Mouse (Mus musculus): ENCODE data around the gene Npw. TPM values are rescaled to one million over a fixed set of nuclear protein-coding genes. Genes with fewer than 3 reads are reported as not detected.

Gene Npw
- total and polyA plus RNA-seq, 2 experiments from 2014 or later, result not detected

DNA sequence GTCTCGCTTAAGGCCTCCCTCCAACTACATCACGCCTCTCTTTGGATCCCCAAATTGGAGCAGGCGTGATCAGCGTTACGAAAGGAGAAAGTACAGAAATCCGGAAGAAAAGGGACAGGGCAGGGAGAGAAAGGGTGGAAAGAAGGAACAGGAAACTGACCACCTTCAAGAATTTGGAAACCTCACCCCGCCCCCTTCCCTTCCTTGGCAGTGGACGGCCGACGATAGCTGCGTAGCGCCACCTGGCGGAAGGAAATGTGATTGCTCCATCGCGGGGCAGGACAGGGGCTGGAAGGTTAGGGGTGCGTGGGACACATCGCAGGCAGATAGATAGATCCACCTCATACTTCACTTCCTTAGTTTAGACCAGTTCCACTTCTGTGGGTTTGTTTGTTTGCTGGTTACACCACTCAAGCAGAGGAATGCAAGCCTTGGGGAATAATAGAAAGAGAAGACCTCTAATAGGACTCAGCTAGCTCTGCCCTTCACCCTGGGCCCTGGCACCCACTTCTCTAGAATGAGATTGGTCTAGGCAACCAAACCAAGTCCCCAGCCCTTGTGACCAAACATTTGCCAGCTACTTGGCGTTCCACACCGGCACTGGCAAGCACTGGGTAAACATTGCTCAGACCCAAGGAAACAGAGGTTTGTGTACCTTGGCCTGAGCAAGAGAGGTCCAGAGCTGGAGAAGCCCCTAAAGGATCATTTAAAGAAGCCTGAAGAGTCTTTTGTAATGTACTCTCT is 4.1 kb downstream of the Npw start:
- Histone ChIP-seq H3K36me3 (replicated peaks; ENCODE audit: control insufficient read depth, insufficient read depth, low read length) (no peaks in the 10 kb centered on the region), H3K27me3 (ENCODE audit: control insufficient read depth, insufficient read depth, low read length) (peaks cover 32% of the 10 kb centered on the region), H3K27ac (ENCODE audit: low read depth) (no peak overlapping the region), H3K9ac (replicated peaks; ENCODE audit: low read depth, low read length) (no peak overlapping the region), H3K4me3 (ENCODE audit: low read depth, low read length) (peak overlapping the region; percentile 16; the same call in 1 of the 2 replicates), H3K9me3 (replicated peaks; ENCODE audit: control insufficient read depth, low read length) (no peaks in the 10 kb centered on the region), H3K4me1 (ENCODE audit: control insufficient read depth, insufficient read depth) (peaks cover 11% of the 10 kb centered on the region; the same call in 1 of the 2 replicates), H3K4me2 (ENCODE audit: low read depth, low read length) (peak overlapping the region; percentile 52)
- ATAC-seq (ENCODE audit: insufficient read depth, low read depth) (peak; percentile 45; the same call in 1 of the 2 replicates), DNase-seq (ENCODE audit: low spot score) (peak; percentile 80)
- WGBS, result 4% methylated on average over 19 of the region's 19 CpGs
- TF ChIP-seq CTCF (IDR thresholded peaks at IDR 0.05; ENCODE audit: low read depth) (peak; percentile 97), EP300 (IDR thresholded peaks at IDR 0.05; ENCODE audit: low read depth) (no peak)

DNA sequence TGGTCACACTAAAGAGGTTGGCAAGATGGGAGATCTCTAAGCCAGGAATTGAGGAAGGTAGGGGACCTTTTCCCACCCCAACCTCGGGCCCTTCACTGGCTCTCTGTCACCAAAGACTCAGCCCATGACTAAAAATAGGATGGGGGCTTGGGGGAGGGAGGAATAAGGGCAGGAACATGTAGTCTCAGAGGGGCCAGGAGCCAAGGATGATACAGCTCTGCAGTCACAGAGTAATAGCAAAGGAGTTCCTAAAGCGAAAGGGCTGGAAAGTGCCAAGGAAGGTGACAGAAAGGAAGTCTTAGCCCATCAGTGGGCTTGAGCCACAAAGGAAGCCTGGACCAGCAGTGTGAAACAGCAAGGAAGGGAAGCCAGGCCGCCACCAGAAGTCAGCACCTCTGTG is 6.4 kb downstream of the Npw start:
- WGBS, result 40% methylated on average over 3 of the region's 3 CpGs
- no peaks in the 10 kb centered on the region for H3K9me3 ChIP-seq (replicated peaks; ENCODE audit: control insufficient read depth, low read length)
- peaks cover 4% of the 10 kb centered on the region; the same call in 1 of the 2 replicates for H3K4me1 ChIP-seq (ENCODE audit: control insufficient read depth, insufficient read depth)
- H3K9ac ChIP-seq (replicated peaks; ENCODE audit: low read depth, low read length), result no peak overlapping the region
- H3K27me3 ChIP-seq (ENCODE audit: control insufficient read depth, insufficient read depth, low read length), result peaks cover 15% of the 10 kb centered on the region
- H3K4me2 ChIP-seq (ENCODE audit: low read depth, low read length), result no peak overlapping the region
- no peak overlapping the region for H3K4me3 ChIP-seq (ENCODE audit: low read depth, low read length)
- ATAC-seq (ENCODE audit: insufficient read depth, low read depth) (no peak), DNase-seq (ENCODE audit: low spot score) (no peak)
- H3K27ac ChIP-seq (ENCODE audit: low read depth), result no peak overlapping the region
- TF ChIP-seq EP300 (IDR thresholded peaks at IDR 0.05; ENCODE audit: low read depth) (no peak), CTCF (IDR thresholded peaks at IDR 0.05; ENCODE audit: low read depth) (no peak)
- H3K36me3 ChIP-seq (replicated peaks; ENCODE audit: control insufficient read depth, insufficient read depth, low read length), result no peaks in the 10 kb centered on the region

DNA sequence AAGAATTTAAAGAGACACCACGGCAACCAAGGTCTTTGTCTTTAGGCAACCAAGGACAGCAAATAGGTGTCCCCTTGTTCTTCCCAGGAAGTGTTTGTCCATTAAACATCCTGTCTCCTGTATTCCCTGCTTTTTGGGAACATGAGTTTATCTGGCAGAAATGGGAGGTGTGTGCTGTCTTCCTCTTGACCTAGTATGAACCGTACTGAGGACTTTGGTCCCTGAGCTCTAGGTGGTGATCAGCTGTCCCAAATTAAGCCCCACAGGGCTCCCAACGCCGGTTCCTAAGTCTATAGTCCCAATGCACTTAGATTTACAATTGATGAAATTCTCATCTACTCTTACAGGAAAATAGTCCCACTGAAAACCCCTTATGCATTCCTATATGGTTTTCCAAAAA is 7.5 kb downstream of the Npw start:
- WGBS, result 78% methylated on average over 4 of the region's 4 CpGs
- Histone ChIP-seq H3K4me1 (ENCODE audit: control insufficient read depth, insufficient read depth) (peaks cover 4% of the 10 kb centered on the region; the same call in 1 of the 2 replicates), H3K9me3 (replicated peaks; ENCODE audit: control insufficient read depth, low read length) (no peaks in the 10 kb centered on the region), H3K27ac (ENCODE audit: low read depth) (no peak overlapping the region), H3K27me3 (ENCODE audit: control insufficient read depth, insufficient read depth, low read length) (peaks cover 7% of the 10 kb centered on the region; the same call in 1 of the 2 replicates), H3K36me3 (replicated peaks; ENCODE audit: control insufficient read depth, insufficient read depth, low read length) (no peaks in the 10 kb centered on the region), H3K4me2 (ENCODE audit: low read depth, low read length) (peak overlapping the region; percentile 97), H3K4me3 (ENCODE audit: low read depth, low read length) (peak overlapping the region; percentile 81; the same call in 1 of the 2 replicates), H3K9ac (replicated peaks; ENCODE audit: low read depth, low read length) (no peak overlapping the region)
- ATAC-seq (ENCODE audit: insufficient read depth, low read depth) (no peak), DNase-seq (ENCODE audit: low spot score) (no peak)
- TF ChIP-seq CTCF (IDR thresholded peaks at IDR 0.05; ENCODE audit: low read depth), result no peak
- no peak for TF ChIP-seq EP300 (IDR thresholded peaks at IDR 0.05; ENCODE audit: low read depth)

DNA sequence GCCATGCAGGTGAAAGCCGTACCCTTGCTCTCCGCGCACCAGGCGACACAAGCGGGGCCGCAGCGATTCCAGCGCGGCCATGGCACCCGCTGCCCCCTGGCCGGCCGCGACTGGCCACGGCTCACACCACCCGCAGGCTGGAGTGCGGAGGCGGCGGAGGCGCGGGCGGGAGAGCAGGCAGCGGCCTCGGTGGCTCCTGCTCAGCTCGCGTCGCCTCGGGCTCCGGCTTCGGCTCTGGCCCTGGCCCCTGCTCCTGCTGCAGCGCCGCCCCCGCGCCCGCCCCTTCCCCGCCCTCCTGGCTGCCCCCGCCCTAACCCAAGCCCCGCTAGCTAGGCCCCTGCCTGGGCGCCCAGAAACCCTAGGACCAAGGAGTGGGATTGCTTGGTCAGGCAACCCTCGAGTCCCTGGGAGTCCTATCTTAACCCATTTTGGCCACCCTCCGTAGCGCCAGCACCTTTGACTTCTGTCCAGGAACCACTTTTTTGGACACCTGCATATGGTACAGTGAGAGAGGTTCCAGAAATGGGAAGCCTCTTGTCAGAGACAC is 8.1 kb downstream of the Npw start, which contains the start of gene Slc9a3r2:
TSS of gene Slc9a3r2 (minus strand) at position 258 of the 547 bp plus-strand sequence.
- no peak for TF ChIP-seq EP300 (IDR thresholded peaks at IDR 0.05; ENCODE audit: low read depth)
- TF ChIP-seq CTCF (IDR thresholded peaks at IDR 0.05; ENCODE audit: low read depth), result no peak
- peak within 1 kb of the TSS; percentile 97 for H3K4me2 ChIP-seq (ENCODE audit: low read depth, low read length)
- ATAC-seq (ENCODE audit: insufficient read depth, low read depth) (peak; percentile 50), DNase-seq (ENCODE audit: low spot score) (no peak)
- H3K9me3 ChIP-seq (replicated peaks; ENCODE audit: control insufficient read depth, low read length), result no peaks in the 10 kb centered on the region
- peaks cover 7% of the 10 kb centered on the region; the same call in 1 of the 2 replicates for H3K27me3 ChIP-seq (ENCODE audit: control insufficient read depth, insufficient read depth, low read length)
- H3K27ac ChIP-seq (ENCODE audit: low read depth), result peak within 1 kb of the TSS; percentile 82
- peaks cover 4% of the 10 kb centered on the region; the same call in 1 of the 2 replicates for H3K4me1 ChIP-seq (ENCODE audit: control insufficient read depth, insufficient read depth)
- peak within 1 kb of the TSS; percentile 81 for H3K4me3 ChIP-seq (ENCODE audit: low read depth, low read length)
- H3K36me3 ChIP-seq (replicated peaks; ENCODE audit: control insufficient read depth, insufficient read depth, low read length), result no peaks in the 10 kb centered on the region
- H3K9ac ChIP-seq (replicated peaks; ENCODE audit: low read depth, low read length), result peak within 1 kb of the TSS; percentile 83
- WGBS, result 1% methylated on average over 35 of the region's 41 CpGs

DNA sequence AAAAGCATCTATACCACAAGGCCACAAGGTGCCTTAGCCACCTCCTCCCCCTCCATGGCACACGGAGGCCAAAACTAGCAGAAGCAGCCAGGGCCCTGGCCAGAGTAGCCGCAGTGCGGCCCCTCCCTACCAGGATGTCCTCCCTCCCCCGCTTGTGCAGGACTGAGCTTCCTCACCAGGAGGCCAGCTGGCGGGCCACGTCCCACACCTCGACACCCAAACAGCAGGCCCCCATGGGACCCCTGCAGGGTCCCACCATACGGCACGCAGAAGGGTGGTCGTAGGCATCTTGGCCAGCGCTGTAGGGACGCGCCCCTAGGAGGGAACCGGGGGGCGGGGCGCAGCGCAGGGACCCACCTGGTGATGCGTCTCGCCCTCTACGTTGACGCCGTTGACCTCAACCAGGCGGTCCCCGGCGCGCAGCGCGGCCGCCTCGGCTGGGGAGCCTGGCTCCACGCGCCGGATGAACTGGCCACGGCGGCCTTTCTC is 8.6 kb downstream of the Npw start:
- 1% methylated on average over 35 of the region's 35 CpGs for WGBS
- H3K4me1 ChIP-seq (ENCODE audit: control insufficient read depth, insufficient read depth), result peaks cover 6% of the 10 kb centered on the region; the same call in 1 of the 2 replicates
- H3K4me3 ChIP-seq (ENCODE audit: low read depth, low read length), result peak overlapping the region; percentile 81
- peak overlapping the region; percentile 82 for H3K27ac ChIP-seq (ENCODE audit: low read depth)
- H3K9ac ChIP-seq (replicated peaks; ENCODE audit: low read depth, low read length), result peak overlapping the region; percentile 83
- DNase-seq (ENCODE audit: low spot score) (no peak), ATAC-seq (ENCODE audit: insufficient read depth, low read depth) (peak; percentile 25)
- H3K4me2 ChIP-seq (ENCODE audit: low read depth, low read length), result peak overlapping the region; percentile 97
- H3K9me3 ChIP-seq (replicated peaks; ENCODE audit: control insufficient read depth, low read length), result no peaks in the 10 kb centered on the region
- H3K36me3 ChIP-seq (replicated peaks; ENCODE audit: control insufficient read depth, insufficient read depth, low read length), result no peaks in the 10 kb centered on the region
- peaks cover 7% of the 10 kb centered on the region; the same call in 1 of the 2 replicates for H3K27me3 ChIP-seq (ENCODE audit: control insufficient read depth, insufficient read depth, low read length)
- TF ChIP-seq EP300 (IDR thresholded peaks at IDR 0.05; ENCODE audit: low read depth), result no peak
- TF ChIP-seq CTCF (IDR thresholded peaks at IDR 0.05; ENCODE audit: low read depth), result no peak
